Comparison of ENCODE assay signal across 25 mouse cellular contexts in genomic region chr2:93424307-93424984, GRCm38 (mm10). TPM values are rescaled to one million over a fixed set of nuclear protein-coding genes. Genes with fewer than 3 reads are reported as not detected.
DNase-seq lines count a peak whose midpoint lies in the region; ATAC-seq lines count a peak whose summit lies in the region.
"Had no signal": no experiment of that assay in that cellular context is flagged by ENCODE, and none has a peak within 500 bp of the region (broad histone marks: within the 10 kb centered on the region; RNA-seq: fewer than 3 reads in every experiment).

No protein-coding gene starts in this region.

- no peaks in the 10 kb centered on the region for H3K27me3 ChIP-seq in splenic B cell, adult 2 months (ENCODE audit: control insufficient read depth, insufficient read depth, low read length, poor library complexity, severe bottlenecking)
- H3K27me3 ChIP-seq: embryonic facial prominence, embryonic 12.5 days; limb, embryonic 15.5 days had no signal

- DNase-seq in thymus, postnatal 0 days (ENCODE audit: low spot score): peak; percentile 48
- no peak for DNase-seq in thymus, postnatal 10 days (ENCODE audit: low spot score in 2 of 2)
- DNase-seq in CD8-positive naive resting alpha-beta T cell, adult 2 months (ENCODE audit: low read depth in 2 of 2, low spot score in 2 of 2): peak; percentile 30 to 49
- DNase-seq in induced T-regulatory cell, adult 2 months (ENCODE audit: low read depth): peak; percentile 96
- DNase-seq in splenic B cell, adult 2 months (ENCODE audit: low read depth, low spot score): peak; percentile 46
- no peak for DNase-seq in spleen, postnatal 36 days (ENCODE audit: low spot score in 2 of 2)
- no peak for DNase-seq in lung, postnatal 25 days (ENCODE audit: low spot score)
- DNase-seq: cerebellum, adult 11 months; cerebellum, postnatal 10 days; forebrain, postnatal 0 days; gastrocnemius, postnatal 25 days; heart, adult 18-20 months; heart, postnatal 36 days; kidney, adult 11 months; layer of hippocampus, adult 9-11 months; left cerebral cortex, postnatal 4 days; lung, embryonic 14.5 days; lung, postnatal 36 days had no signal

- H3K36me3 ChIP-seq in splenic B cell, adult 2 months (ENCODE audit: control insufficient read depth, insufficient read depth, low read length, poor library complexity, severe bottlenecking): peaks cover 6% of the 10 kb centered on the region; the same call in 1 of the 2 replicates
- H3K36me3 ChIP-seq: embryonic facial prominence, embryonic 12.5 days; heart, embryonic 13.5 days; kidney, embryonic 15.5 days; limb, embryonic 15.5 days had no signal

- no peak for ATAC-seq in megakaryocyte progenitor cell, adult 5-6 weeks (replicated peaks; ENCODE audit: poor library complexity)
- ATAC-seq: forebrain, postnatal 0 days; hindbrain, postnatal 0 days; midbrain, embryonic 16.5 days had no signal

RNA-seq across cellular contexts. Expression of gene Cd82, which starts 38.5 kb away (rescaled TPM):
- 153 and 157 TPM in 2 replicates for polyA plus RNA-seq in thymus, postnatal 0 days (2015; fragmentation: Nextera tagmentation; extraction: Ambion mirVana)
- total RNA-seq in megakaryocyte progenitor cell, adult 5-6 weeks (2015): 15.0 and 20.2 TPM in 2 replicates
- 23.9 and 31.2 TPM in 2 replicates for total RNA-seq in megakaryocyte progenitor cell, adult 5-6 weeks (2017)

Comparison
In these comparisons a context has a peak if more than half of its experiments do, and no peak if none do; other contexts are left out.
1. DNase-seq: peak in thymus, postnatal 0 days (single experiment), CD8-positive naive resting alpha-beta T cell, adult 2 months (2 of 2), induced T-regulatory cell, adult 2 months (single experiment) and splenic B cell, adult 2 months (single experiment); none in thymus, postnatal 10 days (0 of 2), spleen, postnatal 36 days (0 of 2) and lung, postnatal 25 days (single experiment).